Mouse (Mus musculus) kidney, postnatal 14 days (tissue): ENCODE measurements around the gene Vamp2.
"Not testable (repeated sequence)": the region's sequence is repeated elsewhere in the genome, so short reads cannot be mapped to it uniquely, and the experiment has no call there.

Experiments
- DNase-seq: peaks from one replicate; pipeline ENCODE4 v3.0.0; 2022; ENCODE audit warnings: mixed read lengths

The Vamp2 gene

GRCm38 (mm10) chr11:69081613-69082012 is 6.7 kb upstream of the Vamp2 start:
- no peak for DNase-seq

- no peak for DNase-seq
These were observed 2.7 kb upstream of the Vamp2 start for GRCm38 (mm10) chr11:69085608-69086007.

GRCm38 (mm10) chr11:69086390-69086789 is 1.9 kb upstream of the Vamp2 start:
- no peak for DNase-seq

DNA sequence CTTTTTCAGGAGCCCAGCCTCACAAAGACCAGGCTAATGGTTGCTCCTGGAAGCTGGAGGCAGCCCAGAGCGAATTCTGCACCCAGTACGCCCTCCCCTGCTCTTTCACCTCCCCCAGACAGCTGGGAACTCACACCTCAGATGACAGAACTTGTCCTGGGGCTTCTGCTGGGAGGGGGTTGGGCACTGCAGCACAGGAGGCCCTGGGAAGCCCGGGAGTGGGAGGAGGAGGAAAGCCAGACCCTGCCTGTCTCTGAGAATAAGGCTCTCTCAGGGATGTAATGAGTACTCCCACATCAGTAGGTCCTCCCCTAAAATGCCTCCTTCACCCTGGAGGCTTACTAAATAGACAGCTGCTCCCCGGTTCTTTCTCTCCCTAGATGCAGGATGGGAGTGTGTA is 1.2 kb upstream of the Vamp2 start:
- DNase-seq, result peak; percentile 33

- DNase-seq, result no peak
These were observed 693 bp upstream of the Vamp2 start for GRCm38 (mm10) chr11:69087597-69087996.

GRCm38 (mm10) chr11:69088856-69089615 is 746 bp downstream of the Vamp2 start:
- no peak for DNase-seq

- peak; percentile 36 for DNase-seq
These were observed 1.5 kb downstream of the Vamp2 start for GRCm38 (mm10) chr11:69089616-69090290.

GRCm38 (mm10) chr11:69090367-69090766 is 2.1 kb downstream of the Vamp2 start:
- DNase-seq, result no peak

DNA sequence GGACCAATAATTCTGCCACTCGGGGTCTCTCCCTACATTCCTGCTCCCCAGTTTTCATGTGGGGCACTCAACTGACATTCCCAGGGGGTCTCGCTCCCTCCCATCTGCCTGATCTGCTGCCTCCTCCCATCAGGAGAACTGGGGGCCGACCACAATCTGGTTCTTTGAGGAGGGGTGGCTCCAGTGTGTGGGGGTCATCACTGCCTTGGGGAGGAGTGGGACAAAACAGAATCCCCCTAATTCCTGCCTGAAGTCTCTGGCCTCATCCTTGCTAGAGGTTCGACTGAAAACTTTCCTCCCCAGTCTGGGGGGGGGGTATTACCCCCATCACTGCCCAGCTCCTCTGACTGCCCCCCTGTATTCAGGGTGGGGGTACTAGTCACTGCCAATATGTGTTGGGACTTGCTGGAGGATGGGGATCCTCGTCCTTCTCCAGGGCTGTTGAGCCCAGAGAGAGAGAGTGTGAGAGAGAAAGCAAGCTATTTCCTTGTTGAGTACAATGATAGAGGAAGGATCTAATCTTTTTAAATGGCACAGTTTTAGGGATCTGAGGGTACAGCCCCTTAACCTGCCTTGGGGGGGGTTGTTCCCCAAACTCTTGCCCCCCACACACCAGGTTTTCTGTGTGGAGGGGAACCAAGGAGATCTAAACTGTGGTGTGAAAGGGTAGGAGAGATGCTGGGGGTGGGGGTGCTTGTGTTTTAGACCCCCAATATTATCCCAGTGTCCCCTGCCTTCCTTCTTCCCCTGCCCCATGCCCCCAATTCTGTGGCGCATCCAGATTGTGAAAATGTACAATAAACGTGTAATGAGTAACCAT is 3.5 kb downstream of the Vamp2 start:
- DNase-seq, result no peak

- DNase-seq, result peak; percentile 91
These were observed 4.1 kb downstream of the Vamp2 start for GRCm38 (mm10) chr11:69092386-69092751.

DNA sequence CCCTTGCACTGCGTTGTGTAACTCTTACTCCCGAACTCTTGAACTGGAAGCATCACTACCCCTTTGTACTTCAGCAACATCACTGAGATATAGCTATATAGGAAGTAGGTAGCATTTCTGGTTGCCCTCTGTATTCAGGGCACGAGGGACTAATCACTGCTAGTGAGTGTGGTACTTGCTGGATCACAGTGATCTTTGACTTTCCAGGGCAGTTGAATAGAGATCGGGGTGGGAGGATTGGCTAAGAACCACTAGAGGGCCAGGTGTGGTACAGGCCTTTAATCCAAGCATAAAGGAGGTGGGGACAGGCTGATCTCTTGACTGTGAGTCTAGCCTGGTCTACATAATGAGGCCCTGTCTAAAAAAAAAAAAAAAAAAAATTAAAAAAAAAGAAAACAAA is 4.6 kb downstream of the Vamp2 start:
- no peak for DNase-seq

GRCm38 (mm10) chr11:69093856-69094255 is 5.6 kb downstream of the Vamp2 start:
- DNase-seq, result not testable (repeated sequence)

- peak; percentile 100 for DNase-seq
These were observed 6.6 kb downstream of the Vamp2 start, which contains the start of gene Per1 for GRCm38 (mm10) chr11:69094697-69095429. Gene Per1, plus strand, starts transcription at chr11:69095217.

DNA sequence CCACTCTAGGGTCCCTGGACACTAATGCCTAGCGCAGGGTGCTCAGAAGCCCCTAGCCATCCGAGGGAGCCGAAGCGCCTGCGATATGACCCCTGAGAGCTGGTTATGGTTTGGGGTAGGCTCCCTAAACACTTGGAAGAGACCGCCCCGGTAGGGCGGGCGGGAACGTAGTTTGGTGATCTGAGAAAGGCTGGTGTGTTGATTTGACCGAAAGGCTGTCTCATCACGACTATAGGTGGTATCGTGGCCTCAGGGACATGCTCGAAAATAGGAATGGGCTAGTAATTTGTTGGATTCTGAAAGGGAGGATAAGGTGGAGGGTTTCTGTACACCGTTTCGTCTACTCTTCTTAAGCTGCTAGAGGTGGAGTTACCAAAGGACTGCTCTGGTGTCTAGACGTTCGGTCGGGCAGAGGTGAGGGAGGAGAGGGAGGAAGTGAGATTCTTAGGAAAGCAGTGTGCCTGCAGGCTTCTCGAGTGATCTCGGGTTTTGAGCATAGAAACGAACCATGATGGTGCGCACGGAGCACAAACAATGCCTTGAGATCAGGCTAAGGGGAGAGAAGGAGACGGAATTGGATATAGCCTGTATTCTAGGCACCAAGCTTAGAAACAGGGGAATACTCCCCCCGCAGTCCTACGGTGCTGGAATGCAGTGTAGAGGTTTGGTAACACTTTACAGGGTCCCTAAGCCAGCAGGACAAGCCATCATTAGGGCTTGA is 7.4 kb downstream of the Vamp2 start:
- no peak for DNase-seq

DNA sequence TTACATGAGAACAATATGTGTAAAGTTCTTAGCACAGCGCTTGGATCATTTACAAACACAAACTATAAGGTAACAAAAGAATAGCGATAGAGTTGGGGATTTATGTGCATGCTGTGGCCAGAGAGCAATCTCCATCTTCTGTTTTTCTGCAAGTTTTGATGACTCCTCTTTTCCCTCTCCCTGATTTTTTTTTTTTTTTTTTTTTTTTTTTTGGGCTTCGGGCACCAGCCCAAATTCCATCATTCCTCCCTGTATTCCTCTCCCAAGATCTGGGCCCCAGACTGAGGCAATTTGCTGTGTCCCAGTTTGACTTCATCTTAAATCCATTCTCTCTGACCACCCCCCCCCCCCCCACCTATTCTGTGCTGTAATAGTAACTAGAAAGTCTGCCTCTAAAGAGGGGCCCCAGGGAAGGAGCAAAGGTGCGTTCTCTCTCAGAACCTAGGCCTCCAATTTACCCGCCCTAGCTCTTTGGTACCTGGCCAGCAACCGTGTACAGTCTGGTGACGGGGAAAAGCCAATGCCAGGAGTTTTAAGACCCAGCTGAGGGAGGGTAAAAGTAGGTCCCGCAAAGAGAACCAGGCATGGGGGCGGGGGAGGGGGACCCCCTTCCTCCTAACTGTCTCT is 8.2 kb downstream of the Vamp2 start:
- no peak for DNase-seq

DNA sequence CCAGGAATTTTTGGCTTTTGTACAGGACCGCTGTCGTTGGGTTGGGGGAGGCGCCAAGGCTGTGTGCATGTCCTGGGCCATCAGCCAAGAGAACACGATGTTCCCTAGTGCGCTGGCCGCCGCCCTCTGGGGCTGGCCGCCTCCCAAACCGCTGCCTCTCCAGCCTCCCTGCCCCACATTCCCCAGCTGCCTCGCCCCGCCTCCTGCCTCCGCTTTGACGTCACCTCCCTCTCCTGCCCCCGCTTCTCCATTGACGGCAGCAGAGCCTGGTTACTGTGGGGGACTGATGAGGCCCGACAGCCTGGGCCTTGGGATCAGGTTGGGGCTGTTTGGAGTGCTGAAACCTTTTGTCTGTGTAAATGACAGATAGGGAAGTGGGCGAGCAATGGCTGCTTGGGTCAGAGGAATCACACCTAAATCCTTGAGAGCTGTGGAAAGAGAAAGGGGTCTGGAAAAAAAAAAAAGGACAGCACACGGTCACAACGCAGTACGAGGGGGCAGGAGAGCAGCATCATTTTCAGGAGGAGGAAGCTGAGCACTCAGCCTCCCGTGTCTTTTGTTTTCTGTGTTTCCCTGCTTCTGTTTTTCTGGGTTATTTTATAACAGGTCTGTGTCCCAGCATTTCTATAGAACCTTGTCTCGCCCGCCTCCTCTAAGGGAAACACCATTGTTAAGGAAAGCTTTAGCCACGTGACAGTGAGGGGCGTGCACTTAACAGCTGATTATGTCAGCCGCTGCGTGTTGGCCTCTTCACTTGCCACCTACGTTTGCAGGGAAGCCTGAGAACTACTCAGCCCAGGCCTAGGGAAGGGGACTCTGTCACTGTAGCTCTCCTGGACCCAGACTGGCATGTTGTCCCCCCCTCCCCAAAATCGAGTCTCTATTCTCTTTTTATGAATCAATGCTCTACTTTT is 9.0 kb downstream of the Vamp2 start:
- peak; percentile 100 for DNase-seq

- no peak for DNase-seq
These were observed 9.9 kb downstream of the Vamp2 start for GRCm38 (mm10) chr11:69098039-69098761.

DNA sequence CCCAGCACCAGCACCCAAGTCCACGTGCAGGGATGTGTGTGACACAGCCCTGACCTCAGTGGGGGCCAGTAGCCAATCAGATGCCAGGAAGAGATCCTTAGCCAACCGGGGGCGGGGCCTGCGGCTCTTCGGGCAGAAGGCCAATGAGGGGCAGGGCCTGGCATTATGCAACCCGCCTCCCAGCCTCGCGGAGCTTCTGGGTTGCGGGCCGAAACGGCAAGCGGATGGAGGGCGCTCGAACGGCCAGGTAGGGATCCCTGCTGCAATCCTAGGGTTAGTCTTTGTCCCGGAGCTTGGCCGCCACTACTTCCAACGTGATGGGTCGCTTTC is 10.4 kb downstream of the Vamp2 start:
- peak; percentile 98 for DNase-seq

DNA sequence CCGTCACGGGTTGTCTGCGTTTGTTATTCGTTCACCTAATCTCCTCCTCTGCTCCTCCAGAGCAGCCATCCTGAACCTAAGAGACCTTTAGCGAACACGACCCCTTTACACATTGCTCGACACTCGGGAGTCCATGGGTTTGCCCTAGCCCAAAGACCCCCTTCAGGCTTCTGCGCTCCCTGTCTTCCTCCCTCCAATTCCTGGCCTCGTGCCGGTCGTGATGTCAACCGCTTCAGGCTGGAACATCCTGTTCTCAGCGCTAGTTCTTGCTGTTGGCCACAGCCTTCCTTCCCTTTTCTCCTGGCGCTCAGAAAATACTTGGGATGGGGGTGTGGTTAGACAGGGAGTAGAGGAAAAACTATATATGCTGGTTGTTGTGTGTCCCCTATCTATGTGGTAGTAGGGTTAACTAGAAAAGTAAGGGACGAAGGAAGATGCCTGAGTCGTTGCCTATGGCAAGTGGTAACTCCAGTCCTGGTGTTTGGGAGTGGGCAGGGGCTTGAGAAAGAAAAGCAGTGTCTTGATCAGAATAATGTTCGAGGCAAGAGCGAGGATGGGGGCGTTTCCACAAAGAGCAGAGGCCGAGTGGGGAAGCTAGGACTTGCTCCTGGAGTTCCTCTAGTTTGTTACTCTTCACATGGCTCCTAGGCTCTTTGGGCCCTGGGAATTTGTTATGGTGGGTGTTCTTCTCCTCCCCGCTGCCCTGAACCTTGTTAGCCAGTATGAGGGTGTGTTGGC is 11.1 kb downstream of the Vamp2 start:
- peak; percentile 92 for DNase-seq
